In the genomic region with DNA sequence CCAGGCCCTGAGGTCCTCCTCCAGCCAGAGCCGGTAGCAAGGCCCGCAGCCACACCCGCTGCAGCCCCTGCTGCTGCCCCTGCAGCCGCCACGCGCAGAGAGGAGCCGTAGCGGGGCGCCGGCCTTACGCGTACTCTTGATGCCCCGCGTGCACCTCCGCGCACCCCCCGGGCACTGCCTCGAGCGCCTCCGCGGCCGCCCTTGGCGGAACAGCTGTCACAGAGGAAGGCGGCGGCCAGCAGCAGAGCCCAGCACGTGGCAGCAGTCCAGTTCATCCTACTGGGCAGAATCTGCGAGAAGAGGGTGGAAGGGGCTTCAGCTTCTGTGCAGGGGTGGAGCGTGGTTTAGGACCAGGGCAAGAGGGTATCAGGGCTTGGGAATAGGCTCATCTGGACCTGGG, we compare ENCODE assay signal across 10 mouse cellular contexts. TPM values are rescaled to one million over a fixed set of nuclear protein-coding genes. Genes with fewer than 3 reads are reported as not detected.
DNase-seq lines count a peak whose midpoint lies in the region; ATAC-seq and TF ChIP-seq lines count a peak whose summit lies in the region.
"Had no signal": no experiment of that assay in that cellular context is flagged by ENCODE, and none has a peak within 500 bp of the region (broad histone marks: within the 10 kb centered on the region; RNA-seq: fewer than 3 reads in every experiment).

No protein-coding gene starts in this region.

- peak overlapping the region; percentile 19; the same call in 1 of the 2 replicates for H3K9ac ChIP-seq in kidney, embryonic 15.5 days
- peak overlapping the region; percentile 47; the same call in 1 of the 2 replicates for H3K9ac ChIP-seq in embryonic facial prominence, embryonic 11.5 days (replicated peaks; ENCODE audit: low read length)
- no peak overlapping the region for H3K9ac ChIP-seq in liver, embryonic 14.5 days (replicated peaks)

- peaks cover 45% of the 10 kb centered on the region for H3K27me3 ChIP-seq in kidney, embryonic 15.5 days
- peaks cover 15% of the 10 kb centered on the region for H3K27me3 ChIP-seq in embryonic facial prominence, embryonic 11.5 days (ENCODE audit: control insufficient read depth, insufficient read depth, low read length)
- H3K27me3 ChIP-seq in liver, embryonic 14.5 days (ENCODE audit: control insufficient read depth, insufficient read depth, low read length), result peaks cover 27% of the 10 kb centered on the region

- DNase-seq in kidney, adult 8-10 months, result no peak
- DNase-seq in adrenal gland, postnatal 14 days, result peak; percentile 59
- DNase-seq in embryonic facial prominence, embryonic 11.5 days (ENCODE audit: low spot score), result peak; percentile 14
- DNase-seq in heart, postnatal 4 days, result peak; percentile 25
- no peak for DNase-seq in liver, embryonic 14.5 days (ENCODE audit: low read depth in 3 of 3, low spot score in 3 of 3)
- peak; percentile 60 for DNase-seq in right cerebral cortex, postnatal 4 days
- DNase-seq in thymus, postnatal 36 days, result no peak

- H3K4me3 ChIP-seq in kidney, embryonic 15.5 days (replicated peaks), result peak overlapping the region; percentile 18
- H3K4me3 ChIP-seq in embryonic facial prominence, embryonic 11.5 days (ENCODE audit: low read depth, low read length), result 0 out of 2 replicates have a peak overlapping the region, but pooled peaks have one; percentile 17
- no peak overlapping the region for H3K4me3 ChIP-seq in liver, embryonic 14.5 days (ENCODE audit: insufficient read depth in 1 of 2, low read depth in 2 of 2, low read length in 2 of 2)

- no peak overlapping the region for H3K27ac ChIP-seq in kidney, embryonic 15.5 days
- no peak overlapping the region for H3K27ac ChIP-seq in embryonic facial prominence, embryonic 11.5 days (replicated peaks; ENCODE audit: low read depth, low read length)
- H3K27ac ChIP-seq in liver, embryonic 14.5 days, result no peak overlapping the region

- peak overlapping the region; percentile 58 for H3K4me2 ChIP-seq in kidney, embryonic 15.5 days
- peak overlapping the region; percentile 50 for H3K4me2 ChIP-seq in embryonic facial prominence, embryonic 11.5 days (ENCODE audit: low read depth, low read length)
- no peak overlapping the region for H3K4me2 ChIP-seq in liver, embryonic 14.5 days (ENCODE audit: low read depth)

- no peak; the same call in 1 of the 2 replicates for ATAC-seq in kidney, embryonic 15.5 days (replicated peaks; ENCODE audit: low FRiP score)
- ATAC-seq in embryonic facial prominence, embryonic 11.5 days (replicated peaks; ENCODE audit: insufficient number of reproducible peaks, low FRiP score, low TSS enrichment, low read depth), result no peak
- ATAC-seq in liver, embryonic 14.5 days (ENCODE audit: insufficient read depth), result 0 out of 2 replicates have a peak, but pooled peaks have one; percentile 23

- no peak for TF ChIP-seq CTCF in liver, embryonic 14.5 days (IDR thresholded peaks at IDR 0.05; ENCODE audit: low read depth)

- peaks cover 14% of the 10 kb centered on the region; the same call in 1 of the 2 replicates for H3K36me3 ChIP-seq in kidney, embryonic 15.5 days
- H3K36me3 ChIP-seq in embryonic facial prominence, embryonic 11.5 days (replicated peaks; ENCODE audit: control insufficient read depth, insufficient read depth, low read depth, low read length), result no peaks in the 10 kb centered on the region
- H3K36me3 ChIP-seq in liver, embryonic 14.5 days (replicated peaks; ENCODE audit: control insufficient read depth, insufficient read depth, low read depth), result no peaks in the 10 kb centered on the region; the same call in 1 of the 2 replicates

- no peaks in the 10 kb centered on the region for H3K9me3 ChIP-seq in kidney, embryonic 15.5 days (replicated peaks)
- no peaks in the 10 kb centered on the region for H3K9me3 ChIP-seq in embryonic facial prominence, embryonic 11.5 days (replicated peaks; ENCODE audit: control insufficient read depth, low read length)
- no peaks in the 10 kb centered on the region for H3K9me3 ChIP-seq in liver, embryonic 14.5 days (ENCODE audit: control insufficient read depth, low read length)
- H3K9me3 ChIP-seq: G1E had no signal

- H3K4me1 ChIP-seq in kidney, embryonic 15.5 days, result peaks cover 17% of the 10 kb centered on the region
- peaks cover 2% of the 10 kb centered on the region for H3K4me1 ChIP-seq in embryonic facial prominence, embryonic 11.5 days (ENCODE audit: control insufficient read depth, insufficient read depth, low read length)
- H3K4me1 ChIP-seq in liver, embryonic 14.5 days (replicated peaks; ENCODE audit: control insufficient read depth in 2 of 2, insufficient read depth in 2 of 2, low read length in 1 of 2), result no peaks in the 10 kb centered on the region

- no peak for TF ChIP-seq EP300 in liver, embryonic 14.5 days (IDR thresholded peaks at IDR 0.05; ENCODE audit: low read depth)

- WGBS in kidney, embryonic 15.5 days, result 1% methylated on average over 28 of the region's 28 CpGs
- WGBS in embryonic facial prominence, embryonic 11.5 days, result 6% methylated on average over 28 of the region's 28 CpGs
- WGBS in liver, embryonic 14.5 days (ENCODE audit: insufficient replicate concordance), result 12% methylated on average over 28 of the region's 28 CpGs

RNA-seq across cellular contexts. Expression of gene Sprn, which starts 1.3 kb away (rescaled TPM):
- polyA plus RNA-seq in kidney, embryonic 15.5 days (2015; fragmentation: Nextera tagmentation; extraction: Ambion mirVana), result 0.48 and 0.55 TPM in 2 replicates
- 0.67 and 1.4 TPM in 2 replicates for total RNA-seq in adrenal gland, postnatal 14 days (2021)
- polyA plus RNA-seq in embryonic facial prominence, embryonic 11.5 days (2014; fragmentation: Nextera tagmentation; extraction: Ambion mirVana), result 0.34 and 0.84 TPM in 2 replicates
- under 1 TPM; 0.17 to 0.27 TPM for total RNA-seq in heart, postnatal 4 days (2021)
- 0.01 TPM in 1 of 2 replicates, not detected in the other for polyA plus RNA-seq in liver, embryonic 14.5 days (2012; rRNA removed)
- polyA plus RNA-seq in liver, embryonic 14.5 days (2014; fragmentation: Nextera tagmentation; extraction: Ambion mirVana), result not detected in 2 replicates
- polyA plus RNA-seq: G1E had no signal

RNA-seq across cellular contexts. Expression of gene Olfr522, which starts 11.2 kb away (rescaled TPM):
- polyA plus RNA-seq in kidney, embryonic 15.5 days (2015; fragmentation: Nextera tagmentation; extraction: Ambion mirVana), result not detected in 2 replicates
- total RNA-seq in adrenal gland, postnatal 14 days (2021), result not detected in 2 replicates
- polyA plus RNA-seq in embryonic facial prominence, embryonic 11.5 days (2014; fragmentation: Nextera tagmentation; extraction: Ambion mirVana), result not detected in 2 replicates
- not detected for total RNA-seq in heart, postnatal 4 days (2021)
- polyA plus RNA-seq in liver, embryonic 14.5 days (2012; rRNA removed), result not detected in 2 replicates
- polyA plus RNA-seq in liver, embryonic 14.5 days (2014; fragmentation: Nextera tagmentation; extraction: Ambion mirVana), result not detected in 2 replicates
- polyA plus RNA-seq: frontal cortex, adult 2 months; G1E had no signal

RNA-seq across cellular contexts. Expression of gene Mtg1, which starts 16.0 kb away (rescaled TPM):
- polyA plus RNA-seq in kidney, embryonic 15.5 days (2015; fragmentation: Nextera tagmentation; extraction: Ambion mirVana), result 26.3 and 28.1 TPM in 2 replicates
- total RNA-seq in adrenal gland, postnatal 14 days (2021), result 41.3 and 48.7 TPM in 2 replicates
- 22.5 and 23.1 TPM in 2 replicates for polyA plus RNA-seq in embryonic facial prominence, embryonic 11.5 days (2014; fragmentation: Nextera tagmentation; extraction: Ambion mirVana)
- total RNA-seq in heart, postnatal 4 days (2021), result 10 to 100 TPM; 22.3 to 25.6 TPM
- 10.1 and 14.6 TPM in 2 replicates for polyA plus RNA-seq in liver, embryonic 14.5 days (2012; rRNA removed)
- 17.3 and 18.5 TPM in 2 replicates for polyA plus RNA-seq in liver, embryonic 14.5 days (2014; fragmentation: Nextera tagmentation; extraction: Ambion mirVana)

RNA-seq across cellular contexts. Expression of gene Olfr523, which starts 19.6 kb away (rescaled TPM):
- not detected in 2 replicates for polyA plus RNA-seq in kidney, embryonic 15.5 days (2015; fragmentation: Nextera tagmentation; extraction: Ambion mirVana)
- not detected in 2 replicates for total RNA-seq in adrenal gland, postnatal 14 days (2021)
- not detected in 2 replicates for polyA plus RNA-seq in embryonic facial prominence, embryonic 11.5 days (2014; fragmentation: Nextera tagmentation; extraction: Ambion mirVana)
- total RNA-seq in heart, postnatal 4 days (2021), result not detected
- polyA plus RNA-seq in liver, embryonic 14.5 days (2012; rRNA removed), result not detected in 2 replicates
- not detected in 2 replicates for polyA plus RNA-seq in liver, embryonic 14.5 days (2014; fragmentation: Nextera tagmentation; extraction: Ambion mirVana)
- polyA plus RNA-seq: G1E had no signal

RNA-seq across cellular contexts. Expression of gene Echs1, which starts 37.1 kb away (rescaled TPM):
- polyA plus RNA-seq in kidney, embryonic 15.5 days (2015; fragmentation: Nextera tagmentation; extraction: Ambion mirVana), result 166 and 171 TPM in 2 replicates
- 536 and 571 TPM in 2 replicates for total RNA-seq in adrenal gland, postnatal 14 days (2021)
- 211 and 221 TPM in 2 replicates for polyA plus RNA-seq in embryonic facial prominence, embryonic 11.5 days (2014; fragmentation: Nextera tagmentation; extraction: Ambion mirVana)
- 100 to 1,000 TPM; 190 to 210 TPM for total RNA-seq in heart, postnatal 4 days (2021)
- 36.5 and 45.7 TPM in 2 replicates for polyA plus RNA-seq in liver, embryonic 14.5 days (2012; rRNA removed)
- 97.2 and 99.0 TPM in 2 replicates for polyA plus RNA-seq in liver, embryonic 14.5 days (2014; fragmentation: Nextera tagmentation; extraction: Ambion mirVana)

Comparison
In these comparisons a context has a peak if more than half of its experiments do, and no peak if none do; other contexts are left out.
1. H3K4me3 ChIP-seq: peak in kidney, embryonic 15.5 days (single experiment) and embryonic facial prominence, embryonic 11.5 days (single experiment); none in liver, embryonic 14.5 days (0 of 2).
2. DNase-seq: peak in adrenal gland, postnatal 14 days (single experiment), embryonic facial prominence, embryonic 11.5 days (single experiment), heart, postnatal 4 days (single experiment) and right cerebral cortex, postnatal 4 days (single experiment); none in kidney, adult 8-10 months (0 of 2), liver, embryonic 14.5 days (0 of 3) and thymus, postnatal 36 days (0 of 2).